Mouse (Mus musculus): ENCODE measurements around the gene Sfrp2.
A peak's percentile ranks its signal among the peaks of the same experiment; 100 is the strongest.

Sfrp2 gene

DNA sequence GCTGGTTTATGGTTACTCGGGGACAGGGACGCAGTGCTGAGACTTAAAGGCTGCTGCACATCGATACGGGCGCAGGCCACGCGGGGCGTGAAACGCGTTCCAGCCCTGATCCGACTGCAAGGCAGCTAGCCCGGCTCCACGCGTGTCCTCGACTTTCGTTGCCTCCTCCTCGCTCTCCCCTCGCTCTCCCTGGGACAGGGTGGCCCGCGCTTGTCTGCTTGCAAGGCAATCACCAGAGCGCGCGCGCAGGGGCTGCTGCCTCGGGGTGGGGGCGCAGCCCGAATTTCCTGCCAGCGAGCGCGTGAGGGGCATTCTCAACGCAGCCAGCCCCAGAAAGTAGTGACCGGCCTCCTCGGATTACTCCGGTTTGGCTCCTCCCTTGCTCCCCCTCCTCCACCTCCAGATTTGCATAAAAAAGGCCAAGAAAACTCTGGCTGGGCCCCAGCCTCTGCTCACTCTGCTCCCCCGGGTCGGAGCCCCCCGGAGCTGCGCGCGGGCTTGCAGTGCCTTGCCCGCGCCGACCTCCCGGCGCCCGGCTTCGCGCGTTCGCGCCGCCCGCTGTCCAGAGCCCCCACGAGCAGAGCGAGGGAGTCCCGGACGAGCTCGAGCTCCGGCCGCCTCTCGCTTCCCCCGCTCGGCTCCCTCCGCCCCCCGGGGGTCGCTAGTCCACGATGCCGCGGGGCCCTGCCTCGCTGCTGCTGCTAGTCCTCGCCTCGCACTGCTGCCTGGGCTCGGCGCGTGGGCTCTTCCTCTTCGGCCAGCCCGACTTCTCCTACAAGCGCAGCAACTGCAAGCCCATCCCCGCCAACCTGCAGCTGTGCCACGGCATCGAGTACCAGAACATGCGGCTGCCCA is at the start of gene Sfrp2:
TSS of gene Sfrp2 (plus strand) at position 451 of the 855 bp plus-strand sequence.
- peak; percentile 5 to 38 for DNase-seq

DNA sequence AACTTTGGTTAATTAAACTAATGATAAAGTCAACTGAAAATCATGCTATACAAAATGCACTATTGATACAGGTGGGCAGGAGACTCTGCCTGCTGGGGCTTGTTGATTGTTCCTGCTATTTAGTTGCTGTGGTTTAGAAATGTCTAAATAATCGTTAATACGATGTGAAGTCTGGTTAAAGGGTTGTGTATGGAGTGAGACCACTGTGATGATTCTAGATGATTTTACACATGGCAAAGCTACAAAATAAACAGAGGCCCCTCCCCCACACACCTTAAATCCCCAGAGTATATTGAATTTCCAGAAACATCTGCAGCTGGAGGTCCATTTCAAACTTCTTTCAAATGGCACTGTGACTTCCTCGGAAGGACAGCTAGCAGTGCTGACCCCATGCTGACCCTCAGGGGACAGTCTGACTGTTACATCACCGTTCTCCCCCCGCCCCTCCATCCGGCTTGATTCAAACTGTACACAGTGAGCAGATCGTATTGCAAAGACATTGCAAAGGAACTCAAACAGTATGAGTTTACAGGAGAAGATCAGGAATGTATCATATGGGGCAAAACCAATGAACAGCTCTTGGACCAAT is 48.4 kb upstream of the Sfrp2 start:
- DNase-seq = no peak

DNA sequence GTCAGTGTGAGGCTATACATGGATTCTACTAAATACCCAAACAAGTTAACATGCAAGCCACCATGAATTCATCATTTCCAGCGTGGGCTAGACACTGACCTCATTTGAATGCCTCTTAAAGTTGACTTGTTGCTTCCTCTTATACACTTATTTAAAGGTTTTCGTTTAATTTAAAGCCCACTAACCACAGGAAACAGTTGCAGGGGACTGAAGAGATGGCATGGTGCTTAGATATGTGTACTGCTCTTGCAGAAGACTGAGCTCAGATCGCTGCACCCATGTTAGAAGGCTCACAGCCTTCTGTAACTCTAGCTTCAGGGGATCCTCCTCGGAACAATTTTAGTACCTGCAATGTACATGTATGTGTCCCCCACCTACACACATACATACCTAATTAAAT is 47.5 kb upstream of the Sfrp2 start:
- no peak for DNase-seq

DNA sequence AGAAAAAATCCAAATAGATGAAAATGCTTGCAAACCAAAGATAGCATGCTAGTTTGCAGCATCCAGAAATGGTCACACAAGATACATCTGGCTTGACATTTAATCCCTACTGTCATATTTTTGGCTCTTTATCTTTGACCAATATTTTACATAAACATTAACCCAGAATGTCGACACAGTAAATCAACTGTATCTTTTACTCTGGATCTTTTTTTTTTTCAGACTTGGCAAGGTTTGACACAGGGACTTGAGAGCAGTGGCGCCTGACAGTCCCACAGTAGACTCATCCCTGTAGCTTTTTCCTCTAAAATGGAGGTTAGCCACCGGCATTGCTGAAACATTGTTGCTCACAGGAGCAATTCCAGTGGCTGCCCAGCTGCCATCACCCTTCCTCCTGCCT is 37.9 kb upstream of the Sfrp2 start:
- no peak for DNase-seq

DNA sequence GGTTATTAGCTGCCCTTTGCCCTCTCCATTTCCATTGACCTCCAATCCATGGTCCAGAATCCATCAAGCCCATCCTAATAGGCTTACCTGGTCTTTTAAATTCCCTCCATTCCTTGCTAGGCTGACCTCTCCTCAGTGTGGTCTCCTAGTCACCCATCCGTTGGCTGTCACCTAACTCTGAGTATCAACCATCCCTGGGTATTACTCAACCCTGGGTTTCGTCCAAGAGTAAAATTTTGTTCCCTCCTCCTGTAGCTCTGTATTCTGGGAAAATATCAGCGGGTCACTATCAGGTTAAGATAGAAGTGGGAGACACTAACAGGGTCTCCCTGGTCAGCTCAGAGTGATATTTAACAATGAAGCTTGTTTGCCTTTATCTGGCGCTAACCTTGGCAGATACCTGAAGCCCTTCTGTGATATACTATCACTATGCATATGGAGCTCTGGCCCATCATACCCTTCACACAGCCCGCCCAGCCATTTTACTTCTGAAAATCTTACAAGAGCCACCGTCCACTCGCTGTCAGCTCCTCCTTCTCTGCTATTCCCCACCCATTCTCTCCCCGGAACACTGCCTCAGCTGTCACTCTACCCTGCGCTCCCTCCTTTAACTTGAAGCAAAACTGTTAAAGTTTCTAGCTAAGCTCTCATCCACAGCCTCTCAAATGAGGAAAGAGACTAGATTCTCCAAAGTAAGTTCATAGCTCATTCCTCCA is 37.3 kb upstream of the Sfrp2 start:
- no peak for DNase-seq

DNA sequence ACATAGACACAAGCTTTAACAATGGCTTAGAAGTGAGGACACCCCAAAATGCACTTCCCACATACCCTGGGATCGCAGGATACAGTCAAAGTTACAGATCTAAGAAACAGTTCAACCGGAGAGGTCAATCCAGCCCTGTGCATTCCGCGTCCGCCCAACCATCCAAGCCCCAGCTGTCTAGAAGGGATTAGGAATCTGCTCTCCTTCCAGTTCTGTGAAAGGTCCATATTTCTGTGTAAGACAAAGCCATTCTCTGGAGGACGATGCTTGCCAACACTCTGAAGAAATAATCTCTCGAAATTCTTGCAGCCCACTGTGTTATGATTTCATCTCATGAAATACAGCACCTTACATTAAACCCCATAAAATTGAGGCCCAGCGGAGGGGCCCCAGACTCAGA is 32.1 kb upstream of the Sfrp2 start:
- no peak for DNase-seq

DNA sequence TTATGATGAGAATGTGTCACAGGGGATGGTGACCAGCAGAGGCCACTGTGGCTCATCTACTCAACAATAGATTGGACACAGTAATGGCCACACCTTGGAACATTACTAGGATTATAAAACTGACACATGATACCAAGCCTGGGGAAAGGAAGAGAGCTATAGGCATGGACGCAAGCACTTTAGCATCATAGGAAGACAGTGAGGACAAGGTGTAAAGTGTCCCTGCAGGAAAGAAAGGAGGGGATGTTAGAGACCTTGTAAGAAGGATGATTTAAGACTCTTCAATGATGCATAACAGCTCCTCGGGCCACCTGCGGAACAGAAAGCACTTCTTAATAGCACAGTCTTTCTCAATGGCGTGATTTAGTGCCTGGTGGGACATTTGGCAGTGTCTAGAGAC is 29.1 kb upstream of the Sfrp2 start:
- no peak for DNase-seq

DNA sequence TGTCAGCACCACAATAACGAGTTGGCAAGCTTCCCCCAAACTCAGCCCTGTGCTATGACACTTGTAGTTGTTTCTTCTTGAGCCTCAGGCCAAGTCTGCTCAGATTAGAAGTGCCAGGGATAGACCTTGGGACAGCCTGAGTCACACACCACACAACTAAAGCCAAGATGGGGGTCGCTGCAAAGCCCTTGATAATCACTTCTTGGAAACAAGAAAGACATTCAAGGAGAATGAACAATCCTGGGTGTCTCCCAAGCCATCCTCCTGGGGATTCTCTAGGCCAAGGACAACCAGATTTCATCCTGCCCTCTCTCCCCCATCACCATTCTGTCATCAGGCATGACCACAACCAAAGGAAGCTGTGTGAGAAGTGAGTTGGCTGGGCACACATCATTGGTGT is 25.9 kb upstream of the Sfrp2 start:
- DNase-seq = no peak

DNA sequence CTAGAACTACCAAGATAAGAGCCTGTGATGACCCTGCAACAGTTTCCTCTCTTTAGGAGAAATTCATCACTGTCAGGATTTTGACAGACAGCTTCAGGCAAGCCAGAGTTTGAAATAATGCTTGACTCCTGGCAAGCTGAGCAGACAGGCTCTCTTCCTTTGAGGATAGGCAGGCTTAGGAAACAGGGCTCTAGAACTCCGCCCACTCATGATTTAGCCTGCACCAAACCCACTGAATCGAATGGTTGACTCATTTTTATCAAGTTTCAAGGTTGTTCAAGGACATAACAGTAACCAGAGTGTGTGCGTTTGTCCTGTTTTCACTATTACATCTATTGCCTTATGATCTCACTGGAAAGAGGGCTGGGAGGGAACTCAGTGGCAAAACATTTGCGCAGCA is 18.8 kb upstream of the Sfrp2 start:
- no peak for DNase-seq

DNA sequence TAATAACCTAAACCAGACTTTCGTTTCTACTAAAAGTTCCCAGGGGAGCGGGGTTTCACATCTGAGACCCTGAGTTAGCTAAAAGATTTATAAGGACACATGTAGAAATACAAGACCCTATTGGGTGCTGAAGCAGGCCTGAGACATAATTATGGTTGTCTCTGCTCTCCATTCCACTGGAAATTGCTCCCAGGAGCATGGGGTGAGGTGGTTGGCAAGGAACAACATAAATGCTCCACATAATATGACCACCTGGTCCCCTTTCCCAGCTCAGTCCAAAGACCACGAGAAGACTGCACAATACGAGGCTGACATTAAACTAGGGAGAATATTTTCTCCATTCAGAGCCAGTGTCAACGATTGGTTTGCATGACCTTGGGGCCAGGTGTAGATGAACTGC is 18.2 kb upstream of the Sfrp2 start:
- no peak for DNase-seq

DNA sequence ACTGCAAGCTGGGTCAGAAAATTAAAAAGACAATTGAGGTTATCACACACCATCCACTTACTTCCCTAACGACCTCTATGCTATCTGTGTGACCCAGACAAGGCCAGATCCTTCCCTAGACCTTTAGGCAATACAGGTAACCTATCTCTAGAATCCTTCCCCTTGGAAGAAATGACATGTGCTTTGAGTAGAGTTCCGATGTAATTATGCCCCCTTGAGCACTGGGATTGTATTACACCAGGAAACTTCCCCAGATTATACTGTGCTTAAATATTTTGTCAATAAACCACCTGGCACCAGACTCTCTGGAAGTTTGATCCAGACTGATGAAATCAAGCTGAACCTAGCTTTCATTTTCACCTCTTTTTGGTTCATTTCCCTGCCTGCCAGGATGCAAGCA is 14.5 kb upstream of the Sfrp2 start:
- no peak for DNase-seq

DNA sequence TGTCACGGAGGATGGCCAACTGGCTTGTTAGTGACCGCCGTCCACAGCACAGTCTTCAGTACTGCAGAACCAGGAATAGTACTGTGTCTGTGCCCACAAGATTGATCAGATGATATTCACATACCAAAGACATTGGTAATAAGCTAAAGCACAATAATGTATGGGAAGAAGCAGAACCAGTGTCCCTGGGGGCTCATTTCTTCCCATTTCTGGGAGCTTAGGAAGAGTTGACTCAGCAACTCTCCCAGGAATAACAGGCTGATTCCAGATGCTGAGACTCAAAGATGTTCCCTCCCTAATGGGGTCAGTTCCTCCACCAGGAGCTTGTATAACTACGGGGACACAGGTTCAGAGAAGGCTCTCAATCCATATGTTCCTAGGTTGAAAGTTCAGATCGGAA is 13.9 kb upstream of the Sfrp2 start:
- DNase-seq = no peak

DNA sequence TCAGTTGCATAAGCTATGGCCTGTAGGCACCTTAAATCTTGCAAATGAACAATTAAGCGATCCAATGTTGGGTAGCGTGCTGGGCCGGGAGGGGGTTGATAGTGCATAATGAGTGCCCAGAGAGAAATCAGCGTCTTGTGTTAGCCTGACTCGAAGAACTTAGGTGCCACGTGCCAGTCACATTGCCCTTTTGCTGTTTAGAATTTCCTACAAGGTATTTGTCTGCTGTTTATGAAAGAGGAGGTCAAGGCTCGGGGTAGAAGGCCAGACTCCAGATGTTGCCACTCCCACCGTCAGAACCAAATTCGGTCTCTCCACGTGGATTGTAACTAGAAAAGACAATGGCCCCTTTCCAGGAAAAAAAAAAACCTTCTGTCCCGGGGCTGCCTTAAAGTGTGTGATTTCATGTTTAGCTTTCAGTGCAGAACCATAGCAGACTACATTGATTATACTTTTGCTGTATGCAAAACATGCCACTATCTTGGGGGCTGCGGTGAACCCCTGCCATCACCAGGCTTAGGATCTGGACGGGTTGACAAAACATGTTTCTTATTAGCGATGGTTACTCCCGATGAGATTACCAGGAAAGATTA is 11.0 kb upstream of the Sfrp2 start:
- no peak for DNase-seq

DNA sequence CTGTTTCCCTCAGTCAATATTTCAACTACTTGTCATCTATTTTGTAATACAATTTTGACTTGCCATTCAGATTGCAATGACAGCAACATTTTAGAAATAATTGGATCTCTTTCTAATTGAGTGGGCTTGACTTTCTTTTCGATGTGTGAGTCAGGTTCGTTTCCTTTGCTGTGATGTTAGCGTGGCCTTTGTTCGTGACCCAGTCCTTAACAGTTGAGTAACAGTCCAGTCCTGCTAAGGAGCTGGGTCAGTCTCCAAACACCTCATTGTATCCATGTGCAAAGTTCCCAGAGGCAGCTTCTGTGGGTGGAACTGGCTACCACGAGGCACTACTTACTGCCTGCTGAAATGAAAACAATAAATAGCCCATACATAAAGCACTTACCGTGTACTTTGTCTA is 10.5 kb upstream of the Sfrp2 start:
- no peak for DNase-seq

DNA sequence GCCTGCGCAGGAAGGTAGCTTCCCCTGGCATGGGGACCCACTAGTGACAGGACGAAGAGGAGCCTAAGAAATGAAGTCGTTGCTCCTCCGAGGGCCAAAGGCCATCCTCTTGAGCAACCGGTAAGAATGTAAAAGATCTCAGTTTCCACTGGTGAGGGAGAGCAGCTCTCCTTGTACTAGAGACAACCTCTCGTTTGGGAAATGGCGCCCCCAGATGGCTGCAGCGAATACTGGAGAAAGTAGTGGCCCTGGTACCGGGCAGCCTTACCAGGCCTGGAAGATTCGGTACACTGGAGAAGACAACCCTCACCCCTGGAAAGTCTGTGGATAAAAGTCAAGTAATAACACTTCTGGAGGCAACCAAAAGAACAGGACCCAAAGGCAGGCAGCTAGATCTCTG is 3.8 kb upstream of the Sfrp2 start:
- no peak for DNase-seq

DNA sequence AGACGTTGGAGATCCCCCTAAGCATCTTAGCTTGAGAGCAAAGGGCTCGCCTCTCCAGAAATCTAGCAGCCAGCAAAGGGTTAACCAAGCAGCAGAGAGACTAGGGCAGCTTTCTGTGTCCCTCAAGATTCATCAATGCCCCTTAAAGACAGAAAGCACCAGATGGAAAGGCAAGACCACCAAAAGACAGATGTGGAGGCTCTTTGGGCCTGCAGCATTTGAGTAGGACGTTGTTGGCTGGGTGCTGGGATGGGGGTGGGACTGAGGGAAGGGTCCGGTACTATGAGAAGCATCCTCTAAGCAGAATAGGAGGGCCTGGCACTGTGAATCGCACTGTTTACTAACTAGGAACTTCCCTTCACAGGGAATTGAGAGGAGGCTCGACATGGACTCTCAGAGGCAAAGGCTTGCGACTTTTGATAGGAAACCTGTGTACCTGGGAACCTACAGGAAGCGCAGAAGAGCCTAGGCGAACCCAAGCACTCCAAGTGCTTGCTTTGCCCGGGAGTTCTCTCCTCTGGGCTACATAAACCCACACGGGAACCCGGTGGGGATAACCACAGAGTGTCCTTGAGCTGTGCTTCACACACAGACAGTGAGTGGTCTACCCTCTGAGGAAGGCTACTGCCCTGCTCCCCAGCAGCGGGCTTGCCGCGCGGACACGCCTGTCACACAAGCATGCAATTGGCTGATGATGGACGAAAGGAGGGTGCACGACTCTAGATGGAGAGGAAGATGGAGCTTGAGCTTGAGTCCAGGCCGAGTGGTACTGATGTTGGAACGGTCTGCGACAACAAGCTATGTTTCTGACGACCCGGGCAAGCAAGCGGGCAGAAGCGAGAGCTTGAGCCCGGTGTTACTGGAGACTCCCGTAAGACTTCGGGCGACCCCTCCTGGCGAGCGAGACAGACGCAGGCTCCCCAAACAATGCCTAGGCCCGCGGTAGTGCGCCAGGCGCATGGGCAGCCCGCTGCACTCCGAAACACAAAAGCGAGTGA is 2.3 kb upstream of the Sfrp2 start:
- peak; percentile 77 for DNase-seq

DNA sequence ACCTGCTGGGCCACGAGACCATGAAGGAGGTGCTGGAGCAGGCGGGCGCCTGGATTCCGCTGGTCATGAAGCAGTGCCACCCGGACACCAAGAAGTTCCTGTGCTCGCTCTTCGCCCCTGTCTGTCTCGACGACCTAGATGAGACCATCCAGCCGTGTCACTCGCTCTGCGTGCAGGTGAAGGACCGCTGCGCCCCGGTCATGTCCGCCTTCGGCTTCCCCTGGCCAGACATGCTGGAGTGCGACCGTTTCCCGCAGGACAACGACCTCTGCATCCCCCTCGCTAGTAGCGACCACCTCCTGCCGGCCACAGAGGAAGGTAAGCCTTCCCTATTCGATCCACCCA is 577 bp downstream of the Sfrp2 start:
- no peak for DNase-seq

DNA sequence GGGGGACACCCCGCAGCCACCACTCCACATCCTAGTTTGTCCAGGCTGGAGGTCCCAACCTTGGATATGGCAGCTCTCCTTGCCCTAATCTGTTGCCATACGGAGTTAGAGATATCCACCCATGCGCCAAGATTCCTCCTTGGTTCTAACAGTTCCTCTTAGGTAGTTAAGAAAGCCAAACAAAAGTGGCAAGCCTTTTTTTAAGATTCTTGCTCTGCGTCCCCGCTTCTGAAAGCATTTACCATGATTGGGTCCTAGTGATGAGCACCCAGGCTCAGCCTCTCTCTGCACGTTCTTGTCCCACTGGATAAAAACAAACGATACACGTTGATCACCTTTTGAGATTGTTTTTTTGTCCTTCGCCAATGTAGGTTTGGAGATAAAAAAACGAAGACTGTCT is 1.0 kb downstream of the Sfrp2 start:
- DNase-seq = no peak

DNA sequence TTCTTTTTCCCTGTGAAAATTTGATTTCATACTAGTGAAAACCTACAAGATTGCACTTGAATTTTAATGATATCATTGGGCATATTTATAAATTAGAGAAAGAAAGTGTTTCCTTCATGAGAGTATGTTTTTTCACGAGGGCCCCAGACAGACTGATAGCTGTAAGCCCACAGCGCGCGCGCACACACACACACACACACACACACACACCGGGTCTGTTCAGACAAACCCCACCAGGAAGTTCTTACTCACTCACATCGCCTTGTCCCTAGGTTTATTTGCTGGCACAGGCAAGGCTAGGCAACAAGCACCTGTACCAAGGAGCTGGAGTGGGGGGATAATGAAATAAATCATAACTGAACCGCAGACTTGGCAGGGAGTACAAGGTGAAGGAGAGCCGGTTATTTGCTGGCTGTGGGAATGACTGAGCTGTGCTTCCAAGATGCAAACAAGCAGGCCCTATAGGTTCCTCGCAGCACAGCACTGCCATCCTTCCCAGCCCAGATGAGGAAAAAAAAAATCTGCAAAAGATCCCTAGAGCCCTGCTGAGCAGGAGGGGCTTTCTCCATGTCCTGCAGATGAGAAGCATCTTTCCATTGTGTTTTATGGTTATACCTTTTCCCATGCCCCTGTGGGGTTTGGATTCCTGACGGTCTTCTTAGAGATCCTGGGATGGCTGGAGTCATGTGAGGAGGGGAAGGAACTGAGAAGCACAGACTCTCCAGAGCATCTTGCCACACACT is 2.3 kb downstream of the Sfrp2 start:
- no peak for DNase-seq

DNA sequence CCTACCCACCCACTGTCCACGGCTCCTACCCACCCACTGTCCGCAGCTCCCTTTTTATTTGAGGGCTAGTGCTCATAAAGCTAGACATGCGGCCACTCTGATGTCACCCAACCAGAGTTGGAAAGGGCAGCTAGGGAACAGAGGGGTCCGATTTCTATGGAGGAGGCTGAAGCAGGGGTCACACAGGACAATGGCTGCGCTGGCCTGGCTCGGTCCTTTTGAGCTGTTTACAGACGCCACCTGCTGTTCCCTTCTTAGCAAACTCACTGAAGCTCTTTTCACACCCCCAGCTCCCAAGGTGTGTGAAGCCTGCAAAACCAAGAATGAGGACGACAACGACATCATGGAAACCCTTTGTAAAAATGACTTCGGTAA is 2.9 kb downstream of the Sfrp2 start:
- DNase-seq = no peak

DNA sequence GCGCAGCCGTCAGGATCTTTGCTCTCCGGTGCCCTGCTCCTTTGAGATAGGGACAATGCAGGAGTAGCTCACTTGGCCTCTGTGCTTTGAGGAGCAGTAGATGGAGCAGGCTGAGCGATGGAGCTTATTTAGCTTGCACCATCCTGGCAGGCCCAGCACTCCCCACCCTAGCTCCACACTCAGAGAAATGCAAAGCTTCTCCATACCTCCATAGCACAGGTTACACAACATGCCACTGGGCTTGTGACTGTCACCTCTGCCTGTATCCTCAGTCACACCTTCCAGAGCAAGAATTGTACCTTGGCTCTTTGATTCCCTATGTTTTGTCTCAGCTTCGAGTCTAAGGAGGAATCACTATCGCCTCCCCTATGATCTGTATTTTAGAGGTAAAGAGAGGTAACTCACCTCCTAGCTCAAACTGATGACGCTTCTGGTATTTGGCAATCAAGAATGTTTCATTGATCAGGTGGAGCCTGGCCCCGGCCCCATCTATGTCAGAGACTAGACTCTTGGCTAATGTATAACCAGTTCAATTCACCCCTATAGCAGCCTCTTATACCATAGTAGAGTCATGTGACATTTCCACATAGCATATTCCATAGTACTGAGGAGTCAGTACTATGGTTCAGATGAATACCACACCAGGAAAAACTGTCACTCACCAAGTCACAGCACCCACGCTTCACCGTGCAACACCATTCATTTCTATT is 5.2 kb downstream of the Sfrp2 start:
- DNase-seq = no peak
